In genomic region chr9:40376711-40377410, GRCm38 (mm10) we compare ENCODE assay signal across 9 mouse cellular contexts.
A peak's percentile ranks its signal among the peaks of the same experiment; 100 is the strongest.
DNase-seq lines count a peak whose midpoint lies in the region; ATAC-seq and TF ChIP-seq lines count a peak whose summit lies in the region.
"Had no signal": no experiment of that assay in that cellular context is flagged by ENCODE, and none has a peak within 500 bp of the region (broad histone marks: within the 10 kb centered on the region; RNA-seq: fewer than 3 reads in every experiment).

No protein-coding gene starts in this region.

- H3K4me1 ChIP-seq in lung, embryonic 14.5 days (ENCODE audit: insufficient read depth): no peaks in the 10 kb centered on the region
- no peaks in the 10 kb centered on the region for H3K4me1 ChIP-seq in lung, postnatal 0 days (ENCODE audit: insufficient read depth, low read depth, low read length)
- H3K4me1 ChIP-seq in forebrain, embryonic 14.5 days (ENCODE audit: control insufficient read depth, insufficient read depth, low read length): peaks cover 9% of the 10 kb centered on the region; the same call in 1 of the 2 replicates
- H3K4me1 ChIP-seq in limb, embryonic 13.5 days: peaks cover 11% of the 10 kb centered on the region
- H3K4me1 ChIP-seq in stomach, embryonic 15.5 days: 0 out of 2 replicates have a peak, but pooled peaks cover 3% of the 10 kb centered on the region

- no peak overlapping the region for H3K27ac ChIP-seq in lung, embryonic 14.5 days (ENCODE audit: low read depth)
- no peak overlapping the region for H3K27ac ChIP-seq in lung, postnatal 0 days (ENCODE audit: low read length)
- H3K27ac ChIP-seq in forebrain, embryonic 14.5 days (ENCODE audit: low read depth, low read length): no peak overlapping the region
- no peak overlapping the region for H3K27ac ChIP-seq in limb, embryonic 13.5 days
- no peak overlapping the region for H3K27ac ChIP-seq in stomach, embryonic 15.5 days
- H3K27ac ChIP-seq: macrophage had no signal

- H3K9ac ChIP-seq in lung, embryonic 14.5 days: no peak overlapping the region
- no peak overlapping the region for H3K9ac ChIP-seq in lung, postnatal 0 days (replicated peaks; ENCODE audit: low read depth)
- H3K9ac ChIP-seq in forebrain, embryonic 14.5 days (ENCODE audit: low read length): no peak overlapping the region
- H3K9ac ChIP-seq in limb, embryonic 13.5 days: no peak overlapping the region
- H3K9ac ChIP-seq in stomach, embryonic 15.5 days: no peak overlapping the region

- no peak for TF ChIP-seq CTCF in lung, embryonic 14.5 days (IDR thresholded peaks at IDR 0.05; ENCODE audit: low read depth)
- no peak for TF ChIP-seq CTCF in lung, postnatal 0 days (IDR thresholded peaks at IDR 0.05)

- no peaks in the 10 kb centered on the region for H3K9me3 ChIP-seq in lung, embryonic 14.5 days (ENCODE audit: low read depth, low read length)
- H3K9me3 ChIP-seq in lung, postnatal 0 days (ENCODE audit: low read length): no peaks in the 10 kb centered on the region
- no peaks in the 10 kb centered on the region for H3K9me3 ChIP-seq in forebrain, embryonic 14.5 days (replicated peaks; ENCODE audit: control insufficient read depth, low read length)
- no peaks in the 10 kb centered on the region for H3K9me3 ChIP-seq in limb, embryonic 13.5 days
- H3K9me3 ChIP-seq in stomach, embryonic 15.5 days: no peaks in the 10 kb centered on the region

- H3K4me2 ChIP-seq in lung, embryonic 14.5 days: no peak overlapping the region
- no peak overlapping the region for H3K4me2 ChIP-seq in lung, postnatal 0 days (replicated peaks; ENCODE audit: low read depth, low read length)
- peak overlapping the region; percentile 52 for H3K4me2 ChIP-seq in forebrain, embryonic 14.5 days (ENCODE audit: low read length)
- peak overlapping the region; percentile 55; the same call in 1 of the 2 replicates for H3K4me2 ChIP-seq in limb, embryonic 13.5 days (replicated peaks)
- peak overlapping the region; percentile 38; the same call in 1 of the 2 replicates for H3K4me2 ChIP-seq in stomach, embryonic 15.5 days

- peak; percentile 31; the same call in 1 of the 2 replicates for ATAC-seq in lung, embryonic 14.5 days (ENCODE audit: insufficient read depth)
- ATAC-seq in lung, postnatal 0 days: no peak
- ATAC-seq in forebrain, embryonic 14.5 days: 0 out of 2 replicates have a peak, but pooled peaks have one; percentile 5
- ATAC-seq in limb, embryonic 13.5 days (ENCODE audit: low FRiP score, low read depth): no peak
- ATAC-seq in stomach, embryonic 15.5 days (ENCODE audit: insufficient read depth, low FRiP score, low read depth): no peak

- TF ChIP-seq EP300 in lung, postnatal 0 days (IDR thresholded peaks at IDR 0.05): no peak

- H3K27me3 ChIP-seq in lung, embryonic 14.5 days (ENCODE audit: insufficient read depth, low read length): no peaks in the 10 kb centered on the region
- H3K27me3 ChIP-seq in lung, postnatal 0 days (replicated peaks; ENCODE audit: insufficient read depth, low read length): no peaks in the 10 kb centered on the region
- no peaks in the 10 kb centered on the region for H3K27me3 ChIP-seq in forebrain, embryonic 14.5 days (replicated peaks; ENCODE audit: control insufficient read depth, insufficient read depth, low read length)
- H3K27me3 ChIP-seq in limb, embryonic 13.5 days: no peaks in the 10 kb centered on the region
- H3K27me3 ChIP-seq in stomach, embryonic 15.5 days (replicated peaks): no peaks in the 10 kb centered on the region

- no peaks in the 10 kb centered on the region for H3K36me3 ChIP-seq in lung, embryonic 14.5 days (ENCODE audit: insufficient read depth)
- no peaks in the 10 kb centered on the region for H3K36me3 ChIP-seq in lung, postnatal 0 days (ENCODE audit: insufficient read depth, low read length)
- H3K36me3 ChIP-seq in forebrain, embryonic 14.5 days (ENCODE audit: control insufficient read depth, insufficient read depth, low read length): no peaks in the 10 kb centered on the region
- H3K36me3 ChIP-seq in limb, embryonic 13.5 days: no peaks in the 10 kb centered on the region
- no peaks in the 10 kb centered on the region for H3K36me3 ChIP-seq in stomach, embryonic 15.5 days

- WGBS in lung, embryonic 14.5 days: 64% methylated on average over 9 of the region's 9 CpGs
- 64% methylated on average over 9 of the region's 9 CpGs for WGBS in lung, postnatal 0 days
- 46% methylated on average over 9 of the region's 9 CpGs for WGBS in forebrain, embryonic 14.5 days
- WGBS in limb, embryonic 13.5 days: 74% methylated on average over 9 of the region's 9 CpGs
- 65% methylated on average over 9 of the region's 9 CpGs for WGBS in stomach, embryonic 15.5 days

- no peak overlapping the region for H3K4me3 ChIP-seq in lung, embryonic 14.5 days (ENCODE audit: low read depth, low read length)
- H3K4me3 ChIP-seq in lung, postnatal 0 days (ENCODE audit: low read depth, low read length): no peak overlapping the region
- H3K4me3 ChIP-seq in forebrain, embryonic 14.5 days (ENCODE audit: low read depth, low read length): no peak overlapping the region
- H3K4me3 ChIP-seq in limb, embryonic 13.5 days: no peak overlapping the region
- H3K4me3 ChIP-seq in stomach, embryonic 15.5 days (replicated peaks): no peak overlapping the region

- DNase-seq in lung, embryonic 14.5 days: no peak
- DNase-seq in lung, postnatal 0 days (ENCODE audit: low spot score): no peak
- no peak for DNase-seq in forebrain, embryonic 14.5 days (ENCODE audit: low spot score)
- DNase-seq in left cerebral cortex, adult 18-20 months (ENCODE audit: low spot score in 2 of 2): no peak
- DNase-seq in layer of hippocampus, postnatal 36 days: no peak
- DNase-seq in frontal cortex, postnatal 36 days (ENCODE audit: low spot score in 2 of 2): no peak

Comparison
In these comparisons a context has a peak if more than half of its experiments do, and no peak if none do; other contexts are left out.
1. ATAC-seq: peak in lung, embryonic 14.5 days (single experiment) and forebrain, embryonic 14.5 days (single experiment); none in lung, postnatal 0 days (single experiment), limb, embryonic 13.5 days (single experiment) and stomach, embryonic 15.5 days (single experiment).
2. H3K4me2 ChIP-seq: peak in forebrain, embryonic 14.5 days (single experiment), limb, embryonic 13.5 days (single experiment) and stomach, embryonic 15.5 days (single experiment); none in lung, embryonic 14.5 days (single experiment) and lung, postnatal 0 days (single experiment).